Mouse (Mus musculus) kidney, embryonic 16.5 days (tissue): ENCODE data around the gene Rnf144b. TPM values are rescaled to one million over a fixed set of nuclear protein-coding genes. Genes with fewer than 3 reads are reported as not detected.
A peak's percentile ranks its signal among the peaks of the same experiment; 100 is the strongest.

Experiments used
- ATAC-seq: fragments of 200-750 bp; cut with Nextera tagmentation; 2 replicates; pipeline ENCODE4 v1.8.0; 2017; ENCODE audit warnings: moderate TSS enrichment; ENCODE audit not compliant: low FRiP score, low TSS enrichment
- H3K27ac ChIP-seq: fragments of 300-500 bp; sonication (generic); 2 replicates; pipeline ENCODE4 v1.5.1; 2014; ENCODE audit warnings: low read length
- H3K27me3 ChIP-seq: fragments of 300-500 bp; sonication (generic); 2 replicates; pipeline ENCODE4 v1.6.1; 2014; ENCODE audit warnings: low read length, control low read depth, mixed read lengths; ENCODE audit not compliant: insufficient read depth
- H3K36me3 ChIP-seq: fragments of 300-500 bp; sonication (generic); 2 replicates; pipeline ENCODE4 v1.6.1; 2014; ENCODE audit warnings: low read length, control low read depth, mixed read lengths; ENCODE audit not compliant: insufficient read depth
- H3K4me1 ChIP-seq: fragments of 300-500 bp; sonication (generic); 2 replicates; pipeline ENCODE4 v1.6.1; 2014; ENCODE audit warnings: low read length, control low read depth, mixed read lengths; ENCODE audit not compliant: insufficient read depth
- H3K4me2 ChIP-seq: fragments of 300-500 bp; sonication (generic); replicated peaks from 2 replicates; pipeline ENCODE4 v1.6.1; 2014; ENCODE audit warnings: low read depth, low read length
- H3K4me3 ChIP-seq: fragments of 300-500 bp; sonication (generic); 2 replicates; pipeline ENCODE4 v1.5.1; 2014; ENCODE audit warnings: mild to moderate bottlenecking, low read length
- H3K9ac ChIP-seq: fragments of 300-500 bp; sonication (generic); replicated peaks from 2 replicates; pipeline ENCODE4 v1.6.1; 2014; ENCODE audit warnings: low read length
- H3K9me3 ChIP-seq: fragments of 300-500 bp; sonication (generic); 2 replicates; pipeline ENCODE4 v1.6.1; 2016; ENCODE audit warnings: low read length, control low read depth
- WGBS: fragments of 180-500 bp; shearing (Covaris S2); extraction: QIAGEN DNeasy Blood & Tissue Kit; methylation state at CpG from one replicate; pipeline ENCODE4 v1.1.7; 2014; 5-methylcytosine and 5-hydroxymethylcytosine counted together
- polyA plus RNA-seq: library from polyadenylated mRNA; unstranded; fragments of >200 nt; fragmentation: Nextera tagmentation; extraction: Ambion mirVana; gene quantifications from 2 replicates; pipeline ENCODE4 v1.2.1, GENCODE M21; 2015

Gene Rnf144b
- polyA plus RNA-seq, 1 experiment from 2014 or later = 1.0 TPM

- no peak overlapping the region for H3K4me3 ChIP-seq
- no peak overlapping the region for H3K4me2 ChIP-seq
- H3K36me3 ChIP-seq = no peaks in the 10 kb centered on the region
- 45% methylated on average over 9 of the region's 9 CpGs for WGBS
- no peak overlapping the region for H3K27ac ChIP-seq
- no peaks in the 10 kb centered on the region for H3K27me3 ChIP-seq
- H3K9ac ChIP-seq = no peak overlapping the region
- no peaks in the 10 kb centered on the region for H3K4me1 ChIP-seq
- no peak for ATAC-seq
- H3K9me3 ChIP-seq = no peaks in the 10 kb centered on the region
These were observed 61.3 kb downstream of the Rnf144b start for GRCm38 (mm10) chr13:47183771-47184170.

- no peak for ATAC-seq
- H3K27ac ChIP-seq = no peak overlapping the region
- H3K4me2 ChIP-seq = no peak overlapping the region
- no peaks in the 10 kb centered on the region for H3K27me3 ChIP-seq
- WGBS = 87% methylated on average over 4 of the region's 4 CpGs
- no peak overlapping the region for H3K9ac ChIP-seq
- H3K9me3 ChIP-seq = no peaks in the 10 kb centered on the region
- H3K36me3 ChIP-seq = no peaks in the 10 kb centered on the region
- no peak overlapping the region for H3K4me3 ChIP-seq
- no peaks in the 10 kb centered on the region for H3K4me1 ChIP-seq
These were observed 65.4 kb downstream of the Rnf144b start for GRCm38 (mm10) chr13:47187836-47188235.

GRCm38 (mm10) chr13:47189971-47190370, 67.5 kb downstream of the Rnf144b start:
- Histone ChIP-seq H3K4me1 (peaks cover 12% of the 10 kb centered on the region; the same call in 1 of the 2 replicates), H3K4me2 (no peak overlapping the region), H3K9ac (no peak overlapping the region), H3K27ac (no peak overlapping the region), H3K9me3 (no peaks in the 10 kb centered on the region), H3K27me3 (peaks cover 8% of the 10 kb centered on the region; the same call in 1 of the 2 replicates), H3K4me3 (no peak overlapping the region), H3K36me3 (no peaks in the 10 kb centered on the region)
- WGBS = 81% methylated on average over 7 of the region's 7 CpGs
- ATAC-seq = no peak

DNA sequence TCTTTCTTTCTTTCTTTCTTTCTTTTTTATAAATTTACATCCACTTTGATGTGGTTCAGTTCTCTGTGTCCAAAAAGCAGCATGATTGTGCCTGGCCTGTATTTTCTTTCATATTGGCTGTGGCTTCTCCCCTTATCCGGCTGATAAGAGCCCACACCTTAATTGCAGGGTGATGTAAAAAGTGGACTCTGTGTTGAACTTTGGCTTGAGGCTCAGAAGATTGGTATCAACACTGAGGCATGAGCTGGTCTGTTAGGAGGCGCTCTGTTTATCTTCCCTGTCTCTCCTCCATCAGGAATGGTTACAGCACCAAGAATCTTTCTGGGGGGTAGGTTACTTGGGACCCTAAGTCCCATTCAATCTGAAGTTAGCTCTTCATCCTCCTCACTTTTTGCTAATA, 69.7 kb downstream of the Rnf144b start:
- no peaks in the 10 kb centered on the region for H3K36me3 ChIP-seq
- no peak for ATAC-seq
- H3K27me3 ChIP-seq = peaks cover 18% of the 10 kb centered on the region
- WGBS = 78% methylated on average over 2 of the region's 2 CpGs
- peaks cover 12% of the 10 kb centered on the region; the same call in 1 of the 2 replicates for H3K4me1 ChIP-seq
- no peak overlapping the region for H3K4me3 ChIP-seq
- H3K27ac ChIP-seq = no peak overlapping the region
- H3K9ac ChIP-seq = no peak overlapping the region
- H3K9me3 ChIP-seq = no peaks in the 10 kb centered on the region
- H3K4me2 ChIP-seq = no peak overlapping the region

DNA sequence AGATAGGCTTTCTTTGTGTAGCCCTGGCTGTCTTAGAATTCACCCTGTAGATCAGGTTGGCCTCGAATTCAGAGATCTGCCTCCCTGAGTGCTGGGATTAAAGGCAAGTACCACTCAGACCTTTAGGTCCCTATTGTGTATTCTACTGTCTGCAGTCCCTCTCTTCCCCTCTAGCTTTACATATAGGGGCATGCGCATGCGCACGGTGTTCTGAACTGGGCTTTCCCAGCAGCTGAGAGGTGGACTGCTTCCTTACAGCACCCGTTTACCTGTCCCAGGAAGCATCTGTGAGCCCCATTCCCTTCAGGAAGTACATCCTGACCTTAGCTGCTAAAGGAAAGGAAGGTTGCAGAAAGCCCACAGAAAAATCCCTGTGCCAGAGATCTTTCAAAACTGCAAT, 70.3 kb downstream of the Rnf144b start:
- H3K4me3 ChIP-seq = no peak overlapping the region

GRCm38 (mm10) chr13:47193326-47194153, 71.1 kb downstream of the Rnf144b start:
- H3K4me2 ChIP-seq = peak overlapping the region; percentile 84
- H3K4me1 ChIP-seq = peaks cover 12% of the 10 kb centered on the region; the same call in 1 of the 2 replicates
- H3K9ac ChIP-seq = peak overlapping the region; percentile 57
- peaks cover 18% of the 10 kb centered on the region for H3K27me3 ChIP-seq
- no peaks in the 10 kb centered on the region for H3K36me3 ChIP-seq
- peak; percentile 87 for ATAC-seq
- H3K27ac ChIP-seq = no peak overlapping the region
- H3K9me3 ChIP-seq = no peaks in the 10 kb centered on the region
- 5% methylated on average over 32 of the region's 32 CpGs for WGBS
- H3K4me3 ChIP-seq = peak overlapping the region; percentile 55

More for the DNA sequence above, 70.3 kb downstream of the Rnf144b start:
- Histone ChIP-seq H3K4me1 (peaks cover 12% of the 10 kb centered on the region; the same call in 1 of the 2 replicates), H3K9me3 (no peaks in the 10 kb centered on the region), H3K4me2 (no peak overlapping the region), H3K36me3 (no peaks in the 10 kb centered on the region), H3K27ac (no peak overlapping the region), H3K9ac (no peak overlapping the region), H3K27me3 (peaks cover 18% of the 10 kb centered on the region)
- WGBS = 78% methylated on average over 5 of the region's 5 CpGs
- no peak for ATAC-seq

- no peak for ATAC-seq
- Histone ChIP-seq H3K4me1 (peaks cover 12% of the 10 kb centered on the region; the same call in 1 of the 2 replicates), H3K4me3 (peak overlapping the region; percentile 55), H3K36me3 (no peaks in the 10 kb centered on the region), H3K27ac (no peak overlapping the region), H3K9me3 (no peaks in the 10 kb centered on the region), H3K4me2 (peak overlapping the region; percentile 84), H3K9ac (no peak overlapping the region), H3K27me3 (peaks cover 18% of the 10 kb centered on the region)
- WGBS = 15% methylated on average over 11 of the region's 11 CpGs
These were observed 72.2 kb downstream of the Rnf144b start for GRCm38 (mm10) chr13:47194695-47195094.

GRCm38 (mm10) chr13:47195491-47195890, 73.0 kb downstream of the Rnf144b start:
- no peak overlapping the region for H3K27ac ChIP-seq
- peaks cover 12% of the 10 kb centered on the region; the same call in 1 of the 2 replicates for H3K4me1 ChIP-seq
- 69% methylated on average over 4 of the region's 4 CpGs for WGBS
- H3K27me3 ChIP-seq = peaks cover 18% of the 10 kb centered on the region
- no peaks in the 10 kb centered on the region for H3K36me3 ChIP-seq
- H3K9ac ChIP-seq = no peak overlapping the region
- no peak overlapping the region for H3K4me3 ChIP-seq
- ATAC-seq = no peak
- H3K4me2 ChIP-seq = no peak overlapping the region
- no peaks in the 10 kb centered on the region for H3K9me3 ChIP-seq

GRCm38 (mm10) chr13:47200011-47200670, 77.7 kb downstream of the Rnf144b start:
- Histone ChIP-seq H3K36me3 (no peaks in the 10 kb centered on the region), H3K9ac (no peak overlapping the region), H3K4me2 (no peak overlapping the region), H3K4me1 (no peaks in the 10 kb centered on the region), H3K9me3 (no peaks in the 10 kb centered on the region), H3K4me3 (no peak overlapping the region), H3K27ac (no peak overlapping the region), H3K27me3 (peaks cover 8% of the 10 kb centered on the region)
- ATAC-seq = no peak
- WGBS = 54% methylated on average over 12 of the region's 12 CpGs
